Mouse (Mus musculus): Measurements from ENCODE around the gene Zfp280d. TPM values are rescaled to one million over a fixed set of nuclear protein-coding genes. Genes with fewer than 3 reads are reported as not detected.

Zfp280d gene
- total and polyA plus RNA-seq, 2 experiments from 2014 or later: 24.4 to 40.2 TPM

- TF ChIP-seq CTCF (IDR thresholded peaks at IDR 0.05): no peak
- H3K4me3 ChIP-seq (ENCODE audit: low read depth, low read length): no peak overlapping the region
- ATAC-seq (ENCODE audit: low FRiP score) (no peak), DNase-seq (ENCODE audit: low spot score) (no peak)
- peak overlapping the region; percentile 5 for H3K4me2 ChIP-seq (ENCODE audit: low read depth, low read length, poor library complexity, severe bottlenecking)
- H3K27ac ChIP-seq (ENCODE audit: low read depth, low read length): no peak overlapping the region
- no peaks in the 10 kb centered on the region for H3K36me3 ChIP-seq (ENCODE audit: insufficient read depth, low read length)
- H3K9ac ChIP-seq (replicated peaks; ENCODE audit: low read length, poor library complexity, severe bottlenecking): no peak overlapping the region
- no peaks in the 10 kb centered on the region for H3K27me3 ChIP-seq (ENCODE audit: insufficient read depth, low read length)
- no peaks in the 10 kb centered on the region for H3K9me3 ChIP-seq (ENCODE audit: low read length)
- peaks cover 2% of the 10 kb centered on the region; the same call in 1 of the 2 replicates for H3K4me1 ChIP-seq (ENCODE audit: insufficient read depth, low read length)
Measured at GRCm38 (mm10) chr9:72276941-72277340, 2.3 kb downstream of the Zfp280d start.

GRCm38 (mm10) chr9:72279943-72280342 is 5.3 kb downstream of the Zfp280d start:
- H3K4me2 ChIP-seq (ENCODE audit: low read depth, low read length, poor library complexity, severe bottlenecking): no peak overlapping the region
- DNase-seq (ENCODE audit: low spot score) (no peak), ATAC-seq (ENCODE audit: low FRiP score) (no peak)
- no peak overlapping the region for H3K4me3 ChIP-seq (ENCODE audit: low read depth, low read length)
- peaks cover 2% of the 10 kb centered on the region; the same call in 1 of the 2 replicates for H3K4me1 ChIP-seq (ENCODE audit: insufficient read depth, low read length)
- no peak overlapping the region for H3K9ac ChIP-seq (replicated peaks; ENCODE audit: low read length, poor library complexity, severe bottlenecking)
- no peaks in the 10 kb centered on the region for H3K9me3 ChIP-seq (ENCODE audit: low read length)
- H3K27ac ChIP-seq (ENCODE audit: low read depth, low read length): no peak overlapping the region
- H3K27me3 ChIP-seq (ENCODE audit: insufficient read depth, low read length): no peaks in the 10 kb centered on the region
- WGBS: 92% methylated on average over 4 of the region's 4 CpGs
- no peak for TF ChIP-seq CTCF (IDR thresholded peaks at IDR 0.05)
- H3K36me3 ChIP-seq (ENCODE audit: insufficient read depth, low read length): no peaks in the 10 kb centered on the region

- ATAC-seq (ENCODE audit: low FRiP score): no peak
- Histone ChIP-seq H3K4me3 (ENCODE audit: low read depth, low read length) (no peak overlapping the region), H3K9ac (replicated peaks; ENCODE audit: low read length, poor library complexity, severe bottlenecking) (no peak overlapping the region), H3K4me1 (ENCODE audit: insufficient read depth, low read length) (no peaks in the 10 kb centered on the region), H3K4me2 (ENCODE audit: low read depth, low read length, poor library complexity, severe bottlenecking) (no peak overlapping the region), H3K27me3 (ENCODE audit: insufficient read depth, low read length) (no peaks in the 10 kb centered on the region), H3K36me3 (ENCODE audit: insufficient read depth, low read length) (no peaks in the 10 kb centered on the region), H3K27ac (ENCODE audit: low read depth, low read length) (no peak overlapping the region), H3K9me3 (ENCODE audit: low read length) (no peaks in the 10 kb centered on the region)
- WGBS: 93% methylated on average over 2 of the region's 2 CpGs
- DNase-seq (ENCODE audit: low spot score): no peak
- no peak for TF ChIP-seq CTCF (IDR thresholded peaks at IDR 0.05)
Measured at GRCm38 (mm10) chr9:72287696-72288095, 13.0 kb downstream of the Zfp280d start.

GRCm38 (mm10) chr9:72288210-72288609 is 13.6 kb downstream of the Zfp280d start:
- no peaks in the 10 kb centered on the region for H3K4me1 ChIP-seq (ENCODE audit: insufficient read depth, low read length)
- no peak overlapping the region for H3K4me2 ChIP-seq (ENCODE audit: low read depth, low read length, poor library complexity, severe bottlenecking)
- TF ChIP-seq CTCF (IDR thresholded peaks at IDR 0.05): no peak
- H3K9me3 ChIP-seq (ENCODE audit: low read length): no peaks in the 10 kb centered on the region
- no peak overlapping the region for H3K9ac ChIP-seq (replicated peaks; ENCODE audit: low read length, poor library complexity, severe bottlenecking)
- ATAC-seq (ENCODE audit: low FRiP score) (no peak), DNase-seq (ENCODE audit: low spot score) (no peak)
- no peak overlapping the region for H3K27ac ChIP-seq (ENCODE audit: low read depth, low read length)
- 90% methylated on average over 2 of the region's 2 CpGs for WGBS
- no peak overlapping the region for H3K4me3 ChIP-seq (ENCODE audit: low read depth, low read length)
- no peaks in the 10 kb centered on the region for H3K36me3 ChIP-seq (ENCODE audit: insufficient read depth, low read length)
- H3K27me3 ChIP-seq (ENCODE audit: insufficient read depth, low read length): no peaks in the 10 kb centered on the region

- no peaks in the 10 kb centered on the region for H3K36me3 ChIP-seq (ENCODE audit: insufficient read depth, low read length)
- no peak overlapping the region for H3K4me3 ChIP-seq (ENCODE audit: low read depth, low read length)
- no peaks in the 10 kb centered on the region for H3K9me3 ChIP-seq (ENCODE audit: low read length)
- DNase-seq (ENCODE audit: low spot score) (no peak), ATAC-seq (ENCODE audit: low FRiP score) (no peak)
- H3K4me2 ChIP-seq (ENCODE audit: low read depth, low read length, poor library complexity, severe bottlenecking): no peak overlapping the region
- TF ChIP-seq CTCF (IDR thresholded peaks at IDR 0.05): no peak
- no peak overlapping the region for H3K27ac ChIP-seq (ENCODE audit: low read depth, low read length)
- whole genome bisulfite sequencing: 95% methylated on average over 1 of the region's 1 CpGs
- H3K27me3 ChIP-seq (ENCODE audit: insufficient read depth, low read length): no peaks in the 10 kb centered on the region
- H3K9ac ChIP-seq (replicated peaks; ENCODE audit: low read length, poor library complexity, severe bottlenecking): no peak overlapping the region
- H3K4me1 ChIP-seq (ENCODE audit: insufficient read depth, low read length): no peaks in the 10 kb centered on the region
Measured at GRCm38 (mm10) chr9:72289094-72289493, 14.4 kb downstream of the Zfp280d start.

GRCm38 (mm10) chr9:72294076-72294475 is 19.4 kb downstream of the Zfp280d start:
- H3K27ac ChIP-seq (ENCODE audit: low read depth, low read length): no peak overlapping the region
- no peak for ATAC-seq (ENCODE audit: low FRiP score)
- no peak overlapping the region for H3K4me3 ChIP-seq (ENCODE audit: low read depth, low read length)
- H3K4me1 ChIP-seq (ENCODE audit: insufficient read depth, low read length): no peaks in the 10 kb centered on the region
- H3K4me2 ChIP-seq (ENCODE audit: low read depth, low read length, poor library complexity, severe bottlenecking): no peak overlapping the region
- DNase-seq (ENCODE audit: low spot score): no peak
- H3K27me3 ChIP-seq (ENCODE audit: insufficient read depth, low read length): no peaks in the 10 kb centered on the region
- no peak for TF ChIP-seq CTCF (IDR thresholded peaks at IDR 0.05)
- H3K36me3 ChIP-seq (ENCODE audit: insufficient read depth, low read length): no peaks in the 10 kb centered on the region
- no peaks in the 10 kb centered on the region for H3K9me3 ChIP-seq (ENCODE audit: low read length)
- no peak overlapping the region for H3K9ac ChIP-seq (replicated peaks; ENCODE audit: low read length, poor library complexity, severe bottlenecking)
